Comparison of ENCODE assay signal across 8 mouse cellular contexts in genomic region chr11:114873022-114873817, GRCm38 (mm10). TPM values are rescaled to one million over a fixed set of nuclear protein-coding genes. Genes with fewer than 3 reads are reported as not detected.
A peak's percentile ranks its signal among the peaks of the same experiment; 100 is the strongest.
DNase-seq lines count a peak whose midpoint lies in the region; ATAC-seq and TF ChIP-seq lines count a peak whose summit lies in the region.

No protein-coding gene starts in this region.

- peak overlapping the region; percentile 56 for H3K27ac ChIP-seq in hindbrain, embryonic 12.5 days
- no peak overlapping the region for H3K27ac ChIP-seq in hindbrain, embryonic 14.5 days
- peak overlapping the region; percentile 82 for H3K27ac ChIP-seq in ES-E14 (ENCODE audit: insufficient read depth, low read depth, low read length, poor library complexity, severe bottlenecking)
- H3K27ac ChIP-seq in neural tube, embryonic 14.5 days (ENCODE audit: low read depth, low read length) = peak overlapping the region; percentile 28; the same call in 1 of the 2 replicates

- no peaks in the 10 kb centered on the region for H3K36me3 ChIP-seq in hindbrain, embryonic 12.5 days
- no peaks in the 10 kb centered on the region for H3K36me3 ChIP-seq in hindbrain, embryonic 14.5 days (replicated peaks; ENCODE audit: control insufficient read depth, insufficient read depth)
- peaks cover 7% of the 10 kb centered on the region; the same call in 1 of the 2 replicates for H3K36me3 ChIP-seq in ES-E14 (ENCODE audit: control insufficient read depth, insufficient read depth, low read length, poor library complexity, severe bottlenecking)
- H3K36me3 ChIP-seq in neural tube, embryonic 14.5 days (ENCODE audit: control insufficient read depth, insufficient read depth, low read length) = no peaks in the 10 kb centered on the region

- peaks cover 33% of the 10 kb centered on the region for H3K4me1 ChIP-seq in hindbrain, embryonic 12.5 days
- peaks cover 14% of the 10 kb centered on the region for H3K4me1 ChIP-seq in hindbrain, embryonic 14.5 days (replicated peaks; ENCODE audit: control insufficient read depth, insufficient read depth, low read length)
- peaks cover 13 to 54% of the 10 kb centered on the region in 2 experiments for H3K4me1 ChIP-seq in ES-E14 (ENCODE audit: control insufficient read depth in 2 of 2, insufficient read depth in 2 of 2, low read length in 2 of 2, poor library complexity in 1 of 2)
- H3K4me1 ChIP-seq in neural tube, embryonic 14.5 days (ENCODE audit: control insufficient read depth, insufficient read depth, low read length) = peaks cover 6% of the 10 kb centered on the region

- in situ Hi-C loops in ES-E14 (cut with MboI; ENCODE audit: low sequenced_read_pairs in 2 of 2, unreplicated experiment in 2 of 2) = no loop called here

- no peaks in the 10 kb centered on the region for H3K9me3 ChIP-seq in hindbrain, embryonic 12.5 days (replicated peaks)
- H3K9me3 ChIP-seq in hindbrain, embryonic 14.5 days (ENCODE audit: control insufficient read depth, low read length) = no peaks in the 10 kb centered on the region
- no peaks in the 10 kb centered on the region for H3K9me3 ChIP-seq in ES-E14 (ENCODE audit: control insufficient read depth, insufficient read depth, low read depth, low read length)
- H3K9me3 ChIP-seq in neural tube, embryonic 14.5 days (ENCODE audit: control insufficient read depth, low read length) = no peaks in the 10 kb centered on the region

- H3K4me3 ChIP-seq in hindbrain, embryonic 12.5 days = no peak overlapping the region
- no peak overlapping the region for H3K4me3 ChIP-seq in hindbrain, embryonic 14.5 days (replicated peaks; ENCODE audit: low read length)
- H3K4me3 ChIP-seq in ES-E14 (ENCODE audit: insufficient read depth in 1 of 2, low read depth in 1 of 2, low read length in 2 of 2, poor library complexity in 1 of 2, severe bottlenecking in 1 of 2) = no peak overlapping the region
- no peak overlapping the region for H3K4me3 ChIP-seq in neural tube, embryonic 14.5 days (ENCODE audit: low read depth, low read length)

- H3K27me3 ChIP-seq in hindbrain, embryonic 12.5 days = no peaks in the 10 kb centered on the region
- no peaks in the 10 kb centered on the region for H3K27me3 ChIP-seq in hindbrain, embryonic 14.5 days (ENCODE audit: control insufficient read depth, insufficient read depth, low read length)
- H3K27me3 ChIP-seq in neural tube, embryonic 14.5 days (ENCODE audit: control insufficient read depth, insufficient read depth, low read length) = no peaks in the 10 kb centered on the region

- no peak overlapping the region for H3K4me2 ChIP-seq in hindbrain, embryonic 12.5 days (replicated peaks)
- H3K4me2 ChIP-seq in hindbrain, embryonic 14.5 days (replicated peaks) = no peak overlapping the region
- H3K4me2 ChIP-seq in neural tube, embryonic 14.5 days (ENCODE audit: low read depth, low read length) = no peak overlapping the region

- ATAC-seq in hindbrain, embryonic 12.5 days (ENCODE audit: low FRiP score) = peak; percentile 41; the same call in 1 of the 2 replicates
- no peak for ATAC-seq in hindbrain, embryonic 14.5 days (ENCODE audit: low FRiP score)
- ATAC-seq in neural tube, embryonic 14.5 days (ENCODE audit: low read depth) = no peak

- DNase-seq in hindbrain, embryonic 14.5 days (ENCODE audit: low spot score) = no peak
- DNase-seq in ES-E14 (ENCODE audit: low read depth, low spot score) = no peak
- peak; percentile 36 for DNase-seq in heart, postnatal 4 days
- DNase-seq in adrenal gland, adult 2 months = no peak
- no peak for DNase-seq in left cerebral cortex, postnatal 14 days (ENCODE audit: low spot score in 2 of 2)
- no peak for DNase-seq in layer of hippocampus, postnatal 14 days (ENCODE audit: low spot score in 2 of 2)

- H3K9ac ChIP-seq in hindbrain, embryonic 12.5 days = 0 out of 2 replicates have a peak overlapping the region, but pooled peaks have one; percentile 6
- H3K9ac ChIP-seq in hindbrain, embryonic 14.5 days = no peak overlapping the region
- H3K9ac ChIP-seq in ES-E14 (ENCODE audit: insufficient read depth, low read depth, low read length, poor library complexity, severe bottlenecking) = 0 out of 2 replicates have a peak overlapping the region, but pooled peaks have one; percentile 13
- H3K9ac ChIP-seq in neural tube, embryonic 14.5 days (replicated peaks; ENCODE audit: low read depth, low read length) = no peak overlapping the region

- WGBS in hindbrain, embryonic 12.5 days = 13% methylated on average over 6 of the region's 6 CpGs
- WGBS in hindbrain, embryonic 14.5 days = 11% methylated on average over 6 of the region's 6 CpGs
- WGBS in neural tube, embryonic 14.5 days = 11% methylated on average over 6 of the region's 6 CpGs

- intact Hi-C loops in left cerebral cortex, postnatal 14 days (cut with DNase I) = no loop called here

TF ChIP-seq in ES-E14, 5 proteins besides CTCF, POLR2A, EP300 and RAD21:
- TF ChIP-seq ZC3H11A (IDR thresholded peaks at IDR 0.05; ENCODE audit: borderline replicate concordance, low read depth, low read length) = no peak

RNA-seq across cellular contexts. Expression of gene Cd300a, which starts 16.6 kb away (rescaled TPM):
- polyA plus RNA-seq in hindbrain, embryonic 12.5 days (2016; fragmentation: Nextera tagmentation; extraction: Ambion mirVana) = 0.79 and 1.1 TPM in 2 replicates
- polyA plus RNA-seq in hindbrain, embryonic 14.5 days (2014; fragmentation: Nextera tagmentation; extraction: Ambion mirVana) = 0.81 and 1.9 TPM in 2 replicates
- 0.22 and 0.58 TPM in 2 replicates for total RNA-seq in ES-E14 (2012; rRNA removed)
- under 1 TPM; 0.79 to 0.83 TPM for total RNA-seq in heart, postnatal 4 days (2021)
- polyA plus RNA-seq in neural tube, embryonic 14.5 days (2014; fragmentation: Nextera tagmentation; extraction: Ambion mirVana) = 0.79 and 1.5 TPM in 2 replicates
- 1 to 10 TPM; 1.5 TPM for total RNA-seq in adrenal gland, adult 2 months (2021)
- polyA plus RNA-seq in adrenal gland, adult 2 months (2012; rRNA removed) = 0.80 and 0.81 TPM in 2 replicates
- total RNA-seq in left cerebral cortex, postnatal 14 days (2021) = under 1 TPM; 0.51 to 0.68 TPM
- total RNA-seq in layer of hippocampus, postnatal 14 days (2021) = 1 to 10 TPM in 1 of 2 experiments, under 1 TPM in 1; 0.19 to 1.1 TPM

RNA-seq across cellular contexts. Expression of gene Gprc5c, which starts 22.3 kb away (rescaled TPM):
- polyA plus RNA-seq in hindbrain, embryonic 12.5 days (2016; fragmentation: Nextera tagmentation; extraction: Ambion mirVana) = 29.7 and 30.0 TPM in 2 replicates
- 8.5 and 9.9 TPM in 2 replicates for polyA plus RNA-seq in hindbrain, embryonic 14.5 days (2014; fragmentation: Nextera tagmentation; extraction: Ambion mirVana)
- 35.9 and 36.5 TPM in 2 replicates for total RNA-seq in ES-E14 (2012; rRNA removed)
- total RNA-seq in heart, postnatal 4 days (2021) = 10 to 100 TPM; 11.9 to 12.1 TPM
- polyA plus RNA-seq in neural tube, embryonic 14.5 days (2014; fragmentation: Nextera tagmentation; extraction: Ambion mirVana) = 3.7 and 9.0 TPM in 2 replicates
- 1 to 10 TPM; 4.0 to 7.1 TPM for total RNA-seq in adrenal gland, adult 2 months (2021)
- 5.2 and 7.6 TPM in 2 replicates for polyA plus RNA-seq in adrenal gland, adult 2 months (2012; rRNA removed)
- total RNA-seq in left cerebral cortex, postnatal 14 days (2021) = 1 to 10 TPM; 4.0 to 4.6 TPM
- total RNA-seq in layer of hippocampus, postnatal 14 days (2021) = 1 to 10 TPM; 4.7 to 6.0 TPM

Comparison
In these comparisons a context has a peak if more than half of its experiments do, and no peak if none do; other contexts are left out.
1. H3K9ac ChIP-seq: peak in hindbrain, embryonic 12.5 days (single experiment) and ES-E14 (single experiment); none in hindbrain, embryonic 14.5 days (single experiment) and neural tube, embryonic 14.5 days (single experiment).